Mouse (Mus musculus): Measurements from ENCODE around the gene Gpld1.

GRCm38 (mm10) chr13:24999538-24999937 is 56.6 kb downstream of the Gpld1 start:
- no peak for TF ChIP-seq EP300 (IDR thresholded peaks at IDR 0.05; ENCODE audit: low read depth)
- TF ChIP-seq CTCF (IDR thresholded peaks at IDR 0.05; ENCODE audit: low read depth), result no peak

All from liver, postnatal 0 days (tissue).